Mouse (Mus musculus) stomach, embryonic 14.5 days (tissue): ENCODE results near the gene Shbg. TPM values are rescaled to one million over a fixed set of nuclear protein-coding genes. Genes with fewer than 3 reads are reported as not detected.

Experiments used
- ATAC-seq: fragments of 200-750 bp; cut with Nextera tagmentation; 2 replicates; pipeline ENCODE4 v1.8.0; 2017; ENCODE audit warnings: low read depth, moderate TSS enrichment; ENCODE audit not compliant: insufficient number of reproducible peaks, insufficient read depth, low FRiP score
- H3K27ac ChIP-seq: fragments of 300-500 bp; sonication (generic); 2 replicates; pipeline ENCODE4 v1.5.1; 2014; ENCODE audit warnings: mild to moderate bottlenecking, low read length, moderate library complexity, mixed read lengths
- H3K27me3 ChIP-seq: fragments of 300-500 bp; sonication (generic); 2 replicates; pipeline ENCODE4 v1.6.1; 2014; ENCODE audit warnings: low read length, control low read depth, mixed read lengths; ENCODE audit not compliant: control insufficient read depth, insufficient read depth
- H3K36me3 ChIP-seq: fragments of 300-500 bp; sonication (generic); 2 replicates; pipeline ENCODE4 v1.6.1; 2014; ENCODE audit warnings: mild to moderate bottlenecking, control low read depth, low read length, moderate library complexity, mixed read lengths; ENCODE audit not compliant: control insufficient read depth, insufficient read depth
- H3K4me1 ChIP-seq: fragments of 300-500 bp; sonication (generic); 2 replicates; pipeline ENCODE4 v1.6.1; 2014; ENCODE audit warnings: low read length, control low read depth, mixed read lengths; ENCODE audit not compliant: control insufficient read depth, insufficient read depth
- H3K4me2 ChIP-seq: fragments of 300-500 bp; sonication (generic); replicated peaks from 2 replicates; pipeline ENCODE4 v1.6.1; 2014; ENCODE audit warnings: low read depth, low read length, control low read depth
- H3K4me3 ChIP-seq: fragments of 300-500 bp; sonication (generic); 2 replicates; pipeline ENCODE4 v1.5.1; 2014; ENCODE audit warnings: low read depth, low read length, control low read depth
- H3K9ac ChIP-seq: fragments of 300-500 bp; sonication (generic); replicated peaks from 2 replicates; pipeline ENCODE4 v1.6.1; 2014; ENCODE audit warnings: low read depth, mild to moderate bottlenecking, control low read depth, low read length, moderate library complexity, mixed read lengths
- H3K9me3 ChIP-seq: fragments of 300-500 bp; sonication (generic); 2 replicates; pipeline ENCODE4 v1.6.1; 2016; ENCODE audit warnings: low read depth, low read length, control low read depth; ENCODE audit not compliant: control insufficient read depth
- WGBS: fragments of 180-500 bp; shearing (Covaris S2); extraction: QIAGEN DNeasy Blood & Tissue Kit; methylation state at CpG from one replicate; pipeline ENCODE4 v1.1.7; 2014; 5-methylcytosine and 5-hydroxymethylcytosine counted together
- polyA plus RNA-seq: library from polyadenylated mRNA; unstranded; fragments of >200 nt; fragmentation: Nextera tagmentation; extraction: Ambion mirVana; gene quantifications from 2 replicates; pipeline ENCODE4 v1.2.1, GENCODE M21; 2014

Shbg gene
- polyA plus RNA-seq, 1 experiment from 2014 or later = not detected

- Histone ChIP-seq H3K27me3 (no peaks in the 10 kb centered on the region), H3K4me3 (no peak overlapping the region), H3K36me3 (peaks cover 44% of the 10 kb centered on the region), H3K4me1 (0 out of 2 replicates have a peak, but pooled peaks cover 6% of the 10 kb centered on the region), H3K9ac (no peak overlapping the region), H3K9me3 (no peaks in the 10 kb centered on the region), H3K27ac (no peak overlapping the region), H3K4me2 (no peak overlapping the region)
- WGBS = 95% methylated on average over 13 of the region's 13 CpGs
- ATAC-seq = no peak
Measured at GRCm38 (mm10) chr11:69584937-69585336, 32.8 kb downstream of the Shbg start.

GRCm38 (mm10) chr11:69584008-69584407 is 33.7 kb downstream of the Shbg start:
- no peak overlapping the region for H3K27ac ChIP-seq
- H3K4me3 ChIP-seq = no peak overlapping the region
- H3K9ac ChIP-seq = no peak overlapping the region
- no peak for ATAC-seq
- peaks cover 34% of the 10 kb centered on the region for H3K36me3 ChIP-seq
- H3K9me3 ChIP-seq = no peaks in the 10 kb centered on the region
- WGBS = 87% methylated on average over 7 of the region's 7 CpGs
- no peaks in the 10 kb centered on the region for H3K27me3 ChIP-seq
- 0 out of 2 replicates have a peak, but pooled peaks cover 6% of the 10 kb centered on the region for H3K4me1 ChIP-seq
- H3K4me2 ChIP-seq = no peak overlapping the region

- Histone ChIP-seq H3K4me2 (peak overlapping the region; percentile 95), H3K4me3 (peak overlapping the region; percentile 53), H3K27me3 (no peaks in the 10 kb centered on the region), H3K36me3 (peaks cover 17% of the 10 kb centered on the region), H3K4me1 (peaks cover 16% of the 10 kb centered on the region), H3K9ac (no peak overlapping the region), H3K9me3 (no peaks in the 10 kb centered on the region), H3K27ac (no peak overlapping the region)
- 62% methylated on average over 9 of the region's 9 CpGs for WGBS
- ATAC-seq = no peak
Measured at GRCm38 (mm10) chr11:69582230-69582805, 35.4 kb downstream of the Shbg start.

- peak overlapping the region; percentile 95 for H3K4me2 ChIP-seq
- peaks cover 15% of the 10 kb centered on the region; the same call in 1 of the 2 replicates for H3K36me3 ChIP-seq
- H3K4me1 ChIP-seq = peaks cover 18% of the 10 kb centered on the region
- H3K27me3 ChIP-seq = no peaks in the 10 kb centered on the region
- no peak for ATAC-seq
- peak overlapping the region; percentile 53 for H3K4me3 ChIP-seq
- peak overlapping the region; percentile 76 for H3K9ac ChIP-seq
- H3K9me3 ChIP-seq = no peaks in the 10 kb centered on the region
- H3K27ac ChIP-seq = peak overlapping the region; percentile 96
- WGBS = 2% methylated on average over 8 of the region's 8 CpGs
Measured at GRCm38 (mm10) chr11:69581814-69582213, 35.9 kb downstream of the Shbg start.

- H3K36me3 ChIP-seq = peaks cover 13% of the 10 kb centered on the region; the same call in 1 of the 2 replicates
- ATAC-seq = peak; percentile 82
- peak overlapping the region; percentile 76 for H3K9ac ChIP-seq
- no peaks in the 10 kb centered on the region for H3K9me3 ChIP-seq
- peaks cover 20% of the 10 kb centered on the region for H3K4me1 ChIP-seq
- peak overlapping the region; percentile 96 for H3K27ac ChIP-seq
- under 1% methylated on average over 36 of the region's 36 CpGs for WGBS
- peak overlapping the region; percentile 53 for H3K4me3 ChIP-seq
- H3K4me2 ChIP-seq = peak overlapping the region; percentile 95
- no peaks in the 10 kb centered on the region for H3K27me3 ChIP-seq
Measured at GRCm38 (mm10) chr11:69581147-69581688, 36.5 kb downstream of the Shbg start.

GRCm38 (mm10) chr11:69580572-69581146 is 37.0 kb downstream of the Shbg start:
- Histone ChIP-seq H3K9me3 (no peaks in the 10 kb centered on the region), H3K4me1 (peaks cover 21% of the 10 kb centered on the region), H3K4me2 (peak overlapping the region; percentile 95), H3K36me3 (peaks cover 13% of the 10 kb centered on the region; the same call in 1 of the 2 replicates), H3K27me3 (no peaks in the 10 kb centered on the region), H3K27ac (peak overlapping the region; percentile 96), H3K4me3 (peak overlapping the region; percentile 53), H3K9ac (peak overlapping the region; percentile 76)
- ATAC-seq = 0 out of 2 replicates have a peak, but pooled peaks have one; percentile 3
- 1% methylated on average over 25 of the region's 25 CpGs for WGBS

- WGBS = under 1% methylated on average over 13 of the region's 13 CpGs
- ATAC-seq = peak; percentile 76
- H3K9me3 ChIP-seq = no peaks in the 10 kb centered on the region
- H3K4me3 ChIP-seq = peak within 1 kb of the TSS; percentile 53
- peaks cover 21% of the 10 kb centered on the region for H3K4me1 ChIP-seq
- H3K27ac ChIP-seq = peak within 1 kb of the TSS; percentile 96
- peak within 1 kb of the TSS; percentile 82 for H3K9ac ChIP-seq
- H3K27me3 ChIP-seq = no peaks in the 10 kb centered on the region
- H3K4me2 ChIP-seq = peak within 1 kb of the TSS; percentile 95
- H3K36me3 ChIP-seq = peaks cover 13% of the 10 kb centered on the region; the same call in 1 of the 2 replicates
Measured at GRCm38 (mm10) chr11:69580091-69580514, 37.6 kb downstream of the Shbg start, which contains the start of the genes Wrap53 and Trp53. TSS of gene Wrap53 (minus strand) at chr11:69580255. TSS of gene Trp53 (plus strand) at chr11:69580359.

GRCm38 (mm10) chr11:69579128-69580017 is 38.3 kb downstream of the Shbg start:
- Histone ChIP-seq H3K4me1 (peaks cover 21% of the 10 kb centered on the region), H3K9ac (peak overlapping the region; percentile 82), H3K27ac (peak overlapping the region; percentile 96), H3K27me3 (no peaks in the 10 kb centered on the region), H3K36me3 (peaks cover 13% of the 10 kb centered on the region; the same call in 1 of the 2 replicates), H3K4me2 (peak overlapping the region; percentile 95), H3K9me3 (no peaks in the 10 kb centered on the region), H3K4me3 (peak overlapping the region; percentile 53)
- peak; percentile 83 for ATAC-seq
- 2% methylated on average over 39 of the region's 39 CpGs for WGBS
